Mouse (Mus musculus): ENCODE data around the gene Uba6. TPM values are rescaled to one million over a fixed set of nuclear protein-coding genes. Genes with fewer than 3 reads are reported as not detected.

Uba6 gene
- total and polyA plus RNA-seq, 3 experiments, result 15.2 to 27.3 (median 15.6) TPM

- peaks cover 23% of the 10 kb centered on the region for H3K79me2 ChIP-seq (replicated peaks; ENCODE audit: control insufficient read depth, extremely low read depth, insufficient read depth, poor library complexity, severe bottlenecking)
- H3K9me3 ChIP-seq (replicated peaks; ENCODE audit: low read length), result no peaks in the 10 kb centered on the region
- TF ChIP-seq ELF1 (IDR thresholded peaks at IDR 0.05; ENCODE audit: low read depth, low read length) (no peak), BHLHE40 (IDR thresholded peaks at IDR 0.05; ENCODE audit: low read depth, low read length) (no peak), TCF12 (IDR thresholded peaks at IDR 0.05; ENCODE audit: low read depth, low read length) (no peak), SIN3A (IDR thresholded peaks at IDR 0.05; ENCODE audit: low read length) (no peak), ZMIZ1 (IDR thresholded peaks at IDR 0.05; ENCODE audit: low read depth, low read length) (no peak), CHD1 (IDR thresholded peaks at IDR 0.05; ENCODE audit: low read depth, low read length) (no peak), MAZ (IDR thresholded peaks at IDR 0.05; ENCODE audit: low read depth, low read length) (no peak)
- H3K27me3 ChIP-seq (replicated peaks), result no peaks in the 10 kb centered on the region
- in situ Hi-C loops (cut with MboI; ENCODE audit: low pct_ligation_motif_present, low pct_unique_long_range_greater_than_20kb, low sequenced_read_pairs) (no loop called here), dilution Hi-C loops (cut with MboI; ENCODE audit: extremely low pct_ligation_motif_present, extremely low pct_unique_long_range_greater_than_20kb, low sequenced_read_pairs) (no loop called here)
- DNase-seq (ENCODE audit: extremely low read depth), result no peak
- H3K9ac ChIP-seq (ENCODE audit: insufficient read depth, low read depth), result peak overlapping the region; percentile 62
- peak overlapping the region; percentile 86 for H3K4me2 ChIP-seq (ENCODE audit: insufficient read depth, low read depth, poor library complexity, severe bottlenecking)
- peaks cover 4 to 20% of the 10 kb centered on the region in 2 experiments; a peak in 3 of 4 replicates for H3K4me1 ChIP-seq (ENCODE audit: control insufficient read depth in 1 of 2, insufficient read depth in 2 of 2)
- no peak overlapping the region for H3K27ac ChIP-seq (ENCODE audit: insufficient read depth, low read depth)
- H3K4me3 ChIP-seq (replicated peaks in 1 of 3; ENCODE audit: low read depth in 2 of 3, low read length in 2 of 3, poor library complexity in 1 of 3), result peak overlapping the region in 1 of 3 experiments; percentile 8
- peaks cover 0 to 8% of the 10 kb centered on the region in 2 experiments for H3K36me3 ChIP-seq (replicated peaks in 1 of 2; ENCODE audit: control insufficient read depth in 1 of 2, insufficient read depth in 1 of 2, low read length in 1 of 2)
Observed at GRCm38 (mm10) chr5:86063501-86063900, 109.1 kb downstream of the Uba6 start.

Other genes starting within 250 kb of the Uba6 start
- gene Cenpc1, start 107.2 kb downstream of the Uba6 start, total RNA-seq (2012; rRNA removed), result 14.1 and 15.9 TPM in 2 replicates
- gene Cenpc1, start 107.2 kb downstream of the Uba6 start, total RNA-seq (2014; rRNA removed), result 30.6 and 32.9 TPM in 2 replicates
- 20.6 and 21.0 TPM in 2 replicates for gene Cenpc1, start 107.2 kb downstream of the Uba6 start, polyA plus RNA-seq (2012; ENCODE audit: insufficient read length, low read depth)
- gene Stap1, start 101.1 kb downstream of the Uba6 start, total RNA-seq (2012; rRNA removed), result 9.8 and 12.6 TPM in 2 replicates
- 18.1 and 18.8 TPM in 2 replicates for gene Stap1, start 101.1 kb downstream of the Uba6 start, total RNA-seq (2014; rRNA removed)
- 14.2 and 14.4 TPM in 2 replicates for gene Stap1, start 101.1 kb downstream of the Uba6 start, polyA plus RNA-seq (2012; ENCODE audit: insufficient read length, low read depth)
- gene Gnrhr, start 25.1 kb upstream of the Uba6 start, total RNA-seq (2012; rRNA removed), result not detected in 2 replicates
- gene Gnrhr, start 25.1 kb upstream of the Uba6 start, total RNA-seq (2014; rRNA removed), result not detected in 2 replicates
- not detected in 2 replicates for gene Gnrhr, start 25.1 kb upstream of the Uba6 start, polyA plus RNA-seq (2012; ENCODE audit: insufficient read length, low read depth)
- gene Tmprss11c, start 116.5 kb upstream of the Uba6 start, total RNA-seq (2012; rRNA removed), result not detected in 2 replicates
- not detected in 2 replicates for gene Tmprss11c, start 116.5 kb upstream of the Uba6 start, total RNA-seq (2014; rRNA removed)
- gene Tmprss11c, start 116.5 kb upstream of the Uba6 start, polyA plus RNA-seq (2012; ENCODE audit: insufficient read length, low read depth), result not detected in 2 replicates
- not detected in 2 replicates for gene Tmprss11d, start 200.6 kb upstream of the Uba6 start, total RNA-seq (2012; rRNA removed)
- gene Tmprss11d, start 200.6 kb upstream of the Uba6 start, total RNA-seq (2014; rRNA removed), result 0.08 TPM in 1 of 2 replicates, not detected in the other
- not detected in 2 replicates for gene Tmprss11d, start 200.6 kb upstream of the Uba6 start, polyA plus RNA-seq (2012; ENCODE audit: insufficient read length, low read depth)

Measured in CH12.LX (cell line).